Mouse (Mus musculus): ENCODE measurements around the gene Defb5.
"Not testable (repeated sequence)": the region's sequence is repeated elsewhere in the genome, so short reads cannot be mapped to it uniquely, and the experiment has no call there.

Gene Defb5

DNA sequence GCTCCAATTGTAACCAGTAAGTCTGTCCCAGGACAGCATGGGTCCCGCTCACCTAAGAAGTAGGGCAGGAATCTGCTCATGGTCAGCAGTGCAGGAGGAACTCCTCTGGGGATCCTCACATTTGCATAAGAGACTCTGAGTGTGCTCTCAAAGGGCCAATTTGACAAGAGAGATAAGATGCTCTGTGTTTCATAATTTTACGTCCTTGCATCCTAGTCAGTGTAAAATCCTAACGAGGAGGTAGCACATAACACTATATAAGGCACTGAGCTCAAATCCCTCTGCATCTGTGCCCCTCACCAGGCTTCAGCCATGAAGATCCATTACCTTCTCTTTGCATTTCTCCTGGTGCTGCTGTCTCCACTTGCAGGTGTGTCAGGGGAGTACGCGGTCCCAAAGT is at the start of gene Defb5:
Defb5 (plus strand) TSS at position 301 of the 400 bp plus-strand sequence.
- DNase-seq, result no peak

DNA sequence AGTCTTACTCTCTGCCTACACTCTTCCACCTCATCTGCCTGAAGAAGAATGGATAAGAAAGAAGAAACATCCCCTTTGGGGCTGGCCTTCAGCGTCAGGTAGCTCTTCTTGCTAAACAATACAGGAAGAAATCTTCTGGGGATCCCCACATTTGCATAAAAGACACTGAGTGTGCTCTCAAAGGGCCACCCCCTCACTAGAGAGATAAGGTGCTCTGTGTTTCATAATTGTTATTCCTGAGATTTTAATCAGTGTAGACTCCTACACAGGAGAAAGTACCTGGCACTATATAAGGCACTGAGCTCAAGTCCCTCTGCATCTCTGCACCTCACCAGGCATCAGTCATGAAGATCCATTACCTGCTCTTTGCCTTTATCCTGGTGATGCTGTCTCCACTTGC is 22.2 kb upstream of the Defb5 start, which contains the start of gene Defb6:
Defb6 (plus strand) TSS at position 318 of the 400 bp plus-strand sequence.
- no peak for DNase-seq

DNA sequence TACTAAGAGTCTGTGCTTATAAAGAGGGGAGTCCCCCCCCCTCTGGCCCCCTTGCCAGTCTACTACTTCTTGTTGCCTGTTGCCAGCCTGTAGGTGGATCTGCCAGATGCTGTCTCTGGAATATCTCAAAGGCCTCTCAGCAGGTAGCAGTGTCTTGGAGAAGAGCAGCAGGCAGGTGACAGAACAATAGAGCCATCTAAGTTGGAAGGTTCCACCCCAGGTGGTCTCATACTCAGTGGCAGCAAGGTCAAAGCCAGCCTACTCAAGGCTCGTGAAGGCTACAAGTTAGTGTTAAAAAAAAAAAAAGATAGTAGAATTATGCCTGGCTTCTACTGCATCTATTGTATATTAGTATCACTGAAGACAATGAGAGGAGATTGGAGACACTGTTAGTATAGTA is 9.3 kb upstream of the Defb5 start:
- no peak for DNase-seq

DNA sequence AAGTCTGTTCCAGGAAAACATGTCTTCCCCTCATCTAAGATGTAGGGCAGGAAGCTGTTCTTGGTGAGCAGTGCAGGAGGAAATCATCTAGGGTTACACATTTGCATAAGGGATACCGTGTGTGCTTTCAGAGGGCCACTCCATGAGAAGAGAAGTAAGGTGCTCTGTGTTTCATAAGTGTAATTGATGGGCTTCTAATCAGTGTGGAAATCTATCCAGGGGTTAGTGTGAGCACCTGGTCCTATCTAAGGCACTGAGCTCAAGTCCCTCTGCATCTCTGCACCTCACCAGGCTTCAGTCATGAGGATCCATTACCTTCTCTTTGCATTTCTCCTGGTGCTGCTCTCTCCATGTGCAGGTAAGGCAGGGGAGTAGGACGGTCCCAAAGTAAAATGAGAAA is 7.8 kb upstream of the Defb5 start, which contains the start of gene Defb46:
Defb46 (plus strand) TSS at position 301 of the 400 bp plus-strand sequence.
- no peak for DNase-seq

DNA sequence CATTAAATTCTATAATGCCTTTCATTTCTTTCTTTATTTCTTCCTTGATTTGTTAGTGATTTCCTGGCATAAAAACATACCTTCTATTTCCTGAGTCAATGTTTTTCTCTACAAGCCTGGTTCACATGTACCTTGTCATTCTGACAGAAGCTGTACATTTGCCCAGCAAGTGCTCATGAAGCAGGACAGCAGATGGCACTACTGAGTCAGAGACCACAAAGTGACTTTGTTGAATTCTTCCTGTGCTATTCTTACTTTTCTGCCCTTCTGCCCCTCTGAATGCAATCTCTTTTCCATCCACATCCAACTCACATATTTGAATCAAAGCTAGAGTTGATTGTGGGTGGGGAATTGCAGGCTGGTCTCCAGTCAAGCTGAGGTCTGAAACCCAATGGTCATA is 10.8 kb downstream of the Defb5 start:
- no peak for DNase-seq

DNA sequence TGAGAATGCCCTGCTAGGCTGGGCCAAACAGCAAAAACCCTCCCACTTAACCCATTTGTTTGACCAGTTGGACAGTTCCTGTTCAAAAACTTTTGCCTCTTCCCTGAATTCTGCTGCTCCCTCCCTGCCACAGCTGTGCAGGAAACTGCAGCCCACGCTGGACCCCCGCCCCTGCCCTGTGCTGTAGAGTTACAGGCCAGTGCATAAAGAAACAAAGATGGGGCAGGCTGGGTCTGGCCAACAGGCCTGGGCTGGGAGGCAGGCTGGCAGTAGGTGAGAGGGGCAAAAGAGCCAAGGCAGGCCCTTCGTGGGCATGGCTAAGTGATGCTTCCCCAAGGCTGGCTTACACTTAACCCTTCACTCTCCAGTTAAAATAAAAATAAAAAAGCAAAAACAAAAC is 12.3 kb downstream of the Defb5 start:
- DNase-seq, result no peak

DNA sequence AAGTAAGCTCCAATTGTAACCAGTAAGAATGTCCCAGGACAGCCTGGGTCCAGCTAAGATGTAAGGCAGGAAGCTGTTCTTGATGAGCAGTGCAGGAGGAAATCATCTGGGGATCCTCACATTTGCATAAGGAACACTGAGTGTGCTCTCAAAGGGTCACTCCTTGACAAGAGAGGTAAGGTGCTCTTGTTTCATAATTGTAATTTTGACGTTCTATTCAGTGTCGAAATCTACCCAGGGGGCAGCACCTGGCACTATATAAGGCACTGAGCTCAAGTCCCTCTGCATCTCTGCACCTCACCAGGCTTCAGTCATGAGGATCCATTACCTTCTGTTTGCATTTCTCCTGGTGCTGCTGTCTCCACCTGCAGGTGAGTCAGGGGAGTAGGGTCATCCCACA is 45.7 kb downstream of the Defb5 start, which contains the start of gene Defb3:
Defb3 (plus strand) TSS at position 301 of the 400 bp plus-strand sequence.
- DNase-seq, result not testable (repeated sequence)

DNA sequence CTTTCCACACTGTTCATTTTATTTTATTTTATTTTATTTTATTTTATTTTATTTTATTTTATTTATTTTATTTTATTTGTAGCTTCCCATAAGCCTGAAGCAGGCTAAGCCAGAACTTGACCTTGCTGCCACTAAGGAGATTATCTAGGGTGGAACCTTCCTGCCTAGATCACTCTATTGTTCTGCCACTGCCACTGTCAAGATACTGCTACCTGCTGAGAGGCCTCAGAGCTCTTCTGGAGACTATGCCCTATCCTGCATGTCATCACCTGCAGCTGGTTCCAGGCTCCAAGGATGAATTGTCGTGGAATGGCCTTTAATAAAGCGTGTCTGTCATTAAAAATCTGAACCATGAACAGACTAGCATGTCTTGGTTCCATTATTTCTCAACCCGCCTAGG is 51.0 kb downstream of the Defb5 start:
- not testable (repeated sequence) for DNase-seq

All from kidney, adult 8-10 months (tissue).